Mouse (Mus musculus) olfactory bulb, adult 2 months (tissue): ENCODE data around the gene 1190002N15Rik.

Source experiments
- CTCF ChIP-seq: fragments of 200-500 bp; IDR thresholded peaks from 2 replicates; pipeline ENCODE4 v1.5.1; 2012; ENCODE audit warnings: low read depth, mild to moderate bottlenecking, low read length, moderate library complexity; ENCODE audit not compliant: insufficient read depth
- POLR2A ChIP-seq: fragments of 200-500 bp; IDR thresholded peaks from 2 replicates; pipeline ENCODE4 v1.6.1; 2012; ENCODE audit warnings: mild to moderate bottlenecking, low read depth, low read length, moderate library complexity; ENCODE audit not compliant: insufficient read depth

DNA sequence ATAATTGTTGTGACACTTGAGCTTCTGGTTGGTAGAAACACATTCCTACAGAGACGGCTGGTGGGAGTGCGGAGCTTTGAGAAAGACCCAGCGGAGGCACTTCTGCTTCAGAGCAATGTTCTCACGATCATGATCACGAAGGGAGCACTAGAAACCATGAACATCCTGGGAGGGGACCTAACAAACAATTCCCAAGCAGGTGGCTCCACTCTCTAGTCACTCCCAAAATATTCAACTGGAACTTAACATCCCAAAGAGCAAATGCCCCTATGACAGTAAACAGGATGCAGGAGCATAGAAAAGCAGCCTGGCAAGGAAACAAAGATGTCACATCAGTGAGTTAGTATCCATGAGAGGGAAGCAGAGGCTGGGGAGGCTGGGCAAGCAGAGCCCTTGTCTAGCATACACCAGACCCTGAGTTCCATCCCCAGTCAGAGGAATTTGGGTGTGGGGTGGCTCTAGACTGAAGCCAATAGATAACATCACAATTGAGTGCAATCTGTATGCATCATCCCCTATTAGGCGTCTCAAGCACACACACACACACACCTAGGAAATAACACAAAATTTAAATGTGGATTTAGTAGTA is 54.5 kb downstream of the 1190002N15Rik start:
- TF ChIP-seq POLR2A (no peak), CTCF (no peak)
